Mouse (Mus musculus) gastrocnemius, adult 8-10 months (tissue): ENCODE results near the gene Tsc22d3. TPM values are rescaled to one million over a fixed set of nuclear protein-coding genes. Genes with fewer than 3 reads are reported as not detected.
"Not testable (repeated sequence)": the region's sequence is repeated elsewhere in the genome, so short reads cannot be mapped to it uniquely, and the experiment has no call there.

Experiments used
- DNase-seq, 2 experiments: peaks; one replicate each; pipeline ENCODE4 v3.0.0; 2022; ENCODE audit warnings: low spot score in 2 of 2
- total RNA-seq, 4 experiments: library from RNA; stranded (reverse); gene quantifications; 2 replicates each; pipeline ENCODE4 v1.2.4; 2022

The Tsc22d3 gene
- total RNA-seq, 4 experiments from 2014 or later = 249 to 357 (median 312) TPM

GRCm38 (mm10) chrX:140529074-140529561, 71.3 kb downstream of the Tsc22d3 start:
- DNase-seq = peak in 1 of 2 experiments; percentile 35

DNA sequence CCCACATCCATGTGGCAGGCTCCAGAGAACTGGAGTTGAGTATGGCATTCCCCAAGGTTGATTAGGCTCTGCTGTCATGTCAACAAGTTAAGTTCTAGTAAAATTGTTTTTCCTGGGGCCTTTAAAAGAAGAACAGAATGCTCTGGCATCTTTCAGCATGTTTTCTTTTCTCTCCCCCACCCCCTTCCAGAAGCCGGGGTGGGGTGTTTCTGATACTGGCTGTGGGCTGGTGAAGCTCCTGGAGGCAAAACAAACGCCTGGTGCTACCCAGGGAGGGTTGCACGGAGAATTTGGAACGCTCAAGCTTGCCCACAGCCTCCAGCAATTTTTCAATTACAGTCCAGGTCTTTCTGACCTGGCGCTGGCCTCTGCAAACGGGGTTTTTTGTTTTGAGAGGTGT, 73.2 kb downstream of the Tsc22d3 start:
- DNase-seq = no peak

- no peak for DNase-seq
Measured at GRCm38 (mm10) chrX:140526253-140526618, 74.2 kb downstream of the Tsc22d3 start.

DNA sequence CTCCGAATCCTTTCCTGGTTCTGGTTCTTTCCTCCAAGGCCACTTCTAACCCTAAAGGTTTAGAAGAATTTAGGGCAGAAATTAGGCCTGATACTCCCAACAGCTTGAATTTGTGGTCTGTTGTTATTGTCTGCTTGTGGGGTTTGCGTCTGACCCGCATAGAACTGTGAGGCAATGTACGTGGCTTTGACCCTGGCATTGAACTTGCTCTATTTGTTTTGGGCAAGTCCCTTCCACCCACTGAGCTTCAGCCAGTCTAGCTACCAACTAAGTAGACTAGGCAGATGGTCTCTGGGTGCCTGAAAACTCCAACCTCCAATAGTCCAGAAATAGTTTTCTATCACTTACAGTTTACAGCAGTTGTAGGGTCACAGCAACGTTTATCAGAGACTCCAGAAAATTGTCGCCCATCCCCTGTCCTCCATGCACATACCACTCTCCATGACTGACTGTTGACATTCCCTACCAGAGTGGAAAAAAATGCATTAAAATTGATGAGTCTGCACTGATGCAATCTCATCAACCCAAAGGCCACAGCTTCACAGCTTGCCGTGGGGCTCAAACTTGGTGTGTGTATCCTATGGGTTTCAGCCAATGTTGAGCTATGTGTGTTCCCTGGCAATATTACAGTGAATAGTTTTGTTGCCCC, 74.7 kb downstream of the Tsc22d3 start:
- no peak for DNase-seq

GRCm38 (mm10) chrX:140524231-140524630, 76.2 kb downstream of the Tsc22d3 start:
- DNase-seq = peak in 1 of 2 experiments; percentile 74

- peak; percentile 68 to 75 for DNase-seq
Measured at GRCm38 (mm10) chrX:140522071-140522765, 78.2 kb downstream of the Tsc22d3 start.

GRCm38 (mm10) chrX:140520146-140521102, 80.0 kb downstream of the Tsc22d3 start:
- peak; percentile 95 to 96 for DNase-seq

- no peak for DNase-seq
Measured at GRCm38 (mm10) chrX:140518351-140518750, 82.1 kb downstream of the Tsc22d3 start.

DNA sequence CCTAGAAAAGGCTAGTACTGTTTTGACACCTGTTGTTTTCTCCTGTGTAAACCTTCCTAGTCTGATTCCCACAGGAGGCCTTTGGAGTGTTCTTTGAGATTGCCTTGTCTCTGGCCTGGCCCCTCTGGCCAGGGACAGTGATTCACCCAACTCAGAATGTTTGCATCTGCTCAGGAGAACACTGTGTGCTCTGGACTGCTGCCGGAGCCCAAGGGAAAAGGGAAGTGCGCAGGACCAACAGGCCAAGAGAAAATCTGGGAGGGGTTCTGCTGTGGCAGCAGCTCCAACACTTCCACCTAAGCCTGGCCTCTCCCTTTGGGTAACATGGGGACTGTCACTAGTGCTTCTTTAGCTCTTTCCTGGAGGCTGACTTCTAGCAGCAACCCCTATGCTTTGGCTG, 87.1 kb downstream of the Tsc22d3 start:
- peak; percentile 38 to 58 for DNase-seq

GRCm38 (mm10) chrX:140511687-140512651, 88.5 kb downstream of the Tsc22d3 start:
- DNase-seq = peak in 1 of 2 experiments; percentile 11

- DNase-seq = peak; percentile 79 to 84
Measured at GRCm38 (mm10) chrX:140510696-140511429, 89.6 kb downstream of the Tsc22d3 start.

- no peak for DNase-seq
Measured at GRCm38 (mm10) chrX:140509817-140510216, 90.6 kb downstream of the Tsc22d3 start.

DNA sequence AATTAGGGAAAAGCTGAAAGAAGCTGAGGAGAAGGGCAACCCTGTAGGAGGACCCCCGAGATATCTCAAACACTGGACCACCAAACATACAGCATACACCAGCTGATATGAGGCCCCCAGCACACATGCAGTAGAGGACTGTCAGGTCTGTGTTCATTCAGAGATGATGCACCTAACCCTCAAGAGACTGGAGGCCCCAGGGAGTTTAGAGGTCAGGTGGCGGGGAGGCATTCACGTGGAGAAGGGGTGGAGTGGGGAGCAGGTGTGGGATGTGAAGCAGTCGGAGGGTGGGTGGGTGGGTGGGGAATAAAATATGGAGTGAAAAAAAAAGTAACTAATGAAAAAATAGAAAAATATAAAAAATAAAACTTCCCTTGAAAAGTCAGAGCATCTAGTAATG, 91.7 kb downstream of the Tsc22d3 start:
- not testable (repeated sequence) for DNase-seq

DNA sequence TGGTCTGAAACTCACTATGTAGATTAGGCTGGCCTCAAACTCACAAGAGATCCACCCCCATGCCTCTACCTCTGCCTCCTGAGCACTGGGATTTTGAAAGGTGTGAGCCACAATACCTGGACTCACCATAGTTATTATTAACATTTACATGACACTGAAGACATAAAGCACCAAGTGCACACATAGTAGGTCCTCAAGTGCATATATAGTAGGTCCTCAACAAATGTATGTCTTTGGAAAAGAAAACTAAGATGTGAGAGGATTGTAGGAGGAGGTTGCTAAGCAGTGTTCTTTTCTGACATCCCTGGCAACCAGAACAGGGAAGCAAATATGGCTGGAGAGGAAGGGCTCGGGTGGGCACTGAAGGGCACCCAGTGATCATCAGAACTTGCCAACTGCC, 93.1 kb downstream of the Tsc22d3 start:
- no peak for DNase-seq

DNA sequence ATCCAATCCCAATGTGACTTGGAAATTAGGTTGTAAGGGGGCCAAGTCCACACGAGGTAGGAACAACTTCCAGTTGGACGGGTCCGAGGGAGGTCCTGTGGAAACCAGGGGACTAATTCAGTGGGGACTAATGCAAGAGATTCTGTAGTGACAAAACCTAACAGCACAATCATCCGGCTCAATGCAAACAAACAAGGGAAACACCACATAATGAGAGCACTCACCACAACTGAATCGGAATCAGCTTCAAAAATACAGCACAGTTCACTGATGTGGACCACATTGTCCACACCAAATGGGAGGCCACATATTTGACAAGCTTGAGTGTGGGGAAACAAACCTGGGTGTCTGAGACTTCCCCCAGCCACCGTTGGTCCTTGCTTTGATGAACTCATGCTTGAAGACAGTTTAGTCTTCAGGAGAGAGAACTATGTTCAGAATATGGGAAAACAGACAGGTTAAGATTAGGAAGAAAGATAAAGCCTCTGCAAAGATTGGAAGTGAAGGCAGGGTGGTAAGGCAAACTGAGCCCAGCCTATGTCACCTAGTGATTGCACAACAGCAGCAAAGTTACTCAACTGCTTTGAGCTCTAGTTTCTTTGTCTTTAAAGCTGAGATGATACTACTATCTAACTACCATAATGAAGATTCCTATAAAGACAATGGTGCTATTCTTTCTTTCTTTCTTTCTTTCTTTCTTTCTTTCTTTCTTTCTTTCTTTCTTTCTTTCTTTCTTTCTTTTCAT, 93.9 kb downstream of the Tsc22d3 start:
- no peak for DNase-seq

DNA sequence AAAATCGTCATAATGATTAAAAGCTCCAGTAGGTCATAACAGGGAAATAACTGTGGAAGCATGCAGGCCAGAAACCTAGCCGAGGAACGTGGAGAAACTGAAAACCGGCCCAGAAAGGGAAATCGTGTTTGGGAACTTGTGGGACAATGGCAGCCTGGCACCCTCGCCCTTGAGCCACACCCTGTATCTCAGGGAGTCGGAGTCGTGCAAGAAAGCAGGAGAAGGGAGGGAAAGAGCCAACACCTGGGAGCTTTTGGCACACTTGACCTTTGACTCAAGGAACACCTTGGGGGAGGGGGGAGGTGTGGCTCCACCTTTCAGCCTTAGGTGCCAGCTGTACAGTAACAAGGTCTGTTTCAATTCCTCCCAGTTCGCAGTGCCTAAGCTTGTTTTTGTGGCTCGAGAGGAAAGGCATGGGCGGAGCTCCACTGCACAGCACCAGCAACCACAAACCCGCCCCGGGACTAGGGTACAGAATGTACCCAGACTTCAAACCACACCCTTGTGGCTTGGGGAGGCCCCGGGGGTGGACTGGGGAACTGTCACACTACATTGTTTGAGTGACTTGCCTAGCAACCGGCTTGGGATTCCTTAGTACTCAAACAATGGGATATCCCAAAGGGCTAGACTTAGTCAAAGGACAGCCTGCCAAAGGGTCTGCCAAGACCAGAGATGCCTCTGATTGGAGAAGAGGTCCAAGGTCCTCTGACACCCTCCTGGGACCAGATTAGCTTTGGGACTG, 94.8 kb downstream of the Tsc22d3 start:
- peak; percentile 53 to 66 for DNase-seq

DNA sequence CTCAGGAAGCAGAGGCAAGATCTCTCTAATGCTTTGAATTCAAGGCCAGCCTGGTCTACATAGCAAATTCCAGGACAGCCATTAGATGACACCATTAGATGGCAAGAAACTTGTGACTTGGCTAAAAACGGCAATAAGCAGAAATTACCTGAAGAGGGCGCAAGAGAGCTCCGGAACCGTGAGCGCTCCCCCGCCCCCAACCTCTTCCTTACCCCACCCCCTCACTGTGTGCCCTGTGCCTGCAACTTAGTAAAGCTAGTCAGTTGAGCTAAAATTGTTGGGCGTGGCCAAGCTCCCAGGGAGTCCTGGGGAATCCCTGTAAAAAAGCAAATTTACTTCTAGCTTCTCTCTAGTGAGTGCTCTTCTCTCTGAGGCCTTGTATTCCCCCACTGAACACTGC, 96.6 kb downstream of the Tsc22d3 start:
- DNase-seq = peak in 1 of 2 experiments; percentile 43
